Mouse (Mus musculus): Measurements from ENCODE around the gene C1rl.
"Not testable (repeated sequence)": the region's sequence is repeated elsewhere in the genome, so short reads cannot be mapped to it uniquely, and the experiment has no call there.

DNA sequence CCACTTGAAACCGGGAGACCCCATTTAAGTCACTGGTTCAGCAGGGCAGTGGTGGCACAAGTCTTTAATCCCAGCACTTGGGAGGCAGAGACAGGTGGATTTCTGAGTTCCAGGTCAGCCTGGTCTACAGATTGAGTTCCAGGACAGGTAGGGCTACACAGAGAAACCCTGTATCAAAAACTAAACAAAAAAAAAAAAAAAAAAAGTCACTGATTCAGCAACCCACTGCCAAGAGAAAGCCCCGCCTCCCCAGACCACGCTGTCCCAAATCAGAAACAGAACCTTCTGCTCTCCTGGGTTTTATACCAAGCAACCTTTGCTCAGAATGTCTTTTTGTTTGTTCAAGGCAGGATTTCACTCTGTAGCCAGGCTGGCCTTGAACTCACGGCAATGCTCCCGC, 16.3 kb downstream of the C1rl start:
- TF ChIP-seq CTCF (IDR thresholded peaks at IDR 0.05); POLR2A (IDR thresholded peaks at IDR 0.05; ENCODE audit: insufficient read depth, low read depth, low read length); EP300 (IDR thresholded peaks at IDR 0.05; ENCODE audit: insufficient read depth, low read depth, low read length): not testable (repeated sequence)

Measured in heart, adult 2 months (tissue).